In the genomic region with DNA sequence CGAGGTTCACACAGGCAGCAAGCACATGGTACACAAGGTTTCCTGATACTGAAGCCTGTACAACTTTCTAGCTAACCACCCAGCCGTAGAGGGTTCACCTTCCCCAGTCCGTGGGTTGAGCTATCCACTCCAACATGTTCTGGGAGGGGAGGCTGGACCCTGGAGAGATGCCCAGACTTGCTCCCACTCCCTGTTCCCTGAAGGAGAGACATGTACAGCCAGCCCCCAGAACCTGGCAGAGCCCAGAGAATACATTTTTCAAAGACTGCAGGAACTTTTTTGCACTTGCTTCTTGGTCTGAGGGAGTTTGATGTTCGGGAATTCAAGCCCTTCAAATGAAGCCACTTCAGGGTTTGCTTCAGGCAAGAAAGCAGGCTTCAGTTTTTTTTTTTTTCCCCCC, we compare ENCODE assay signal across 13 mouse cellular contexts.
DNase-seq lines count a peak whose midpoint lies in the region; ATAC-seq lines count a peak whose summit lies in the region.
"Had no signal": no experiment of that assay in that cellular context is flagged by ENCODE, and none has a peak within 500 bp of the region (broad histone marks: within the 10 kb centered on the region; RNA-seq: fewer than 3 reads in every experiment).

No protein-coding gene starts in this region.

- WGBS in heart, embryonic 10.5 days = 58% methylated on average over 4 of the region's 4 CpGs
- 85% methylated on average over 4 of the region's 4 CpGs for WGBS in macrophage (ENCODE audit: missing documents)
- WGBS in kidney, embryonic 15.5 days = 73% methylated on average over 4 of the region's 4 CpGs

- no peaks in the 10 kb centered on the region for H3K27me3 ChIP-seq in heart, embryonic 10.5 days (ENCODE audit: insufficient read depth, poor library complexity, severe bottlenecking)
- no peaks in the 10 kb centered on the region for H3K27me3 ChIP-seq in kidney, embryonic 15.5 days

- H3K9me3 ChIP-seq in heart, embryonic 10.5 days = no peaks in the 10 kb centered on the region
- H3K9me3 ChIP-seq in kidney, embryonic 15.5 days (replicated peaks) = no peaks in the 10 kb centered on the region

- H3K4me3 ChIP-seq in heart, embryonic 10.5 days = no peak overlapping the region
- H3K4me3 ChIP-seq in macrophage (ENCODE audit: inconsistent target) = no peak overlapping the region
- H3K4me3 ChIP-seq in kidney, embryonic 15.5 days (replicated peaks) = no peak overlapping the region

- peaks cover 100% of the 10 kb centered on the region for H3K79me2 ChIP-seq in macrophage (ENCODE audit: inconsistent target)

- H3K4me1 ChIP-seq in heart, embryonic 10.5 days = peaks cover 69% of the 10 kb centered on the region
- H3K4me1 ChIP-seq in kidney, embryonic 15.5 days = peaks cover 32% of the 10 kb centered on the region

- no peaks in the 10 kb centered on the region for H3K36me3 ChIP-seq in heart, embryonic 10.5 days
- no peaks in the 10 kb centered on the region; the same call in 1 of the 2 replicates for H3K36me3 ChIP-seq in macrophage (ENCODE audit: inconsistent target)
- no peaks in the 10 kb centered on the region for H3K36me3 ChIP-seq in kidney, embryonic 15.5 days

- peak overlapping the region; percentile 90 for H3K27ac ChIP-seq in heart, embryonic 10.5 days
- 0 out of 2 replicates have a peak overlapping the region, but pooled peaks have one; percentile 63 for H3K27ac ChIP-seq in macrophage
- H3K27ac ChIP-seq in kidney, embryonic 15.5 days = no peak overlapping the region
- H3K27ac ChIP-seq: hindbrain, postnatal 0 days; kidney, postnatal 0 days; liver, embryonic 14.5 days had no signal

- no peak for ATAC-seq in kidney, embryonic 15.5 days (replicated peaks; ENCODE audit: low FRiP score)
- ATAC-seq: hindbrain, postnatal 0 days had no signal

- no peak overlapping the region for H3K9ac ChIP-seq in kidney, embryonic 15.5 days
- H3K9ac ChIP-seq: liver, embryonic 14.5 days had no signal

- no peak overlapping the region for H3K4me2 ChIP-seq in kidney, embryonic 15.5 days

- intact Hi-C loops in heart, postnatal 36 days (cut with DNase I) = loop anchor here (2.0 kb wide), 1 partner anchor 36 kb away; no protein-coding TSS in a partner anchor

- DNase-seq in heart, embryonic 10.5 days (ENCODE audit: low spot score) = no peak
- no peak for DNase-seq in heart, postnatal 36 days
- DNase-seq in Muller cell, postnatal 12 days (ENCODE audit: inconsistent ontology term) = peak; percentile 33
- DNase-seq in frontal cortex, adult 2 months (ENCODE audit: extremely low spot score in 1 of 2, low spot score in 1 of 2) = peak; percentile 69 to 78
- DNase-seq in spleen, postnatal 10 days (ENCODE audit: low spot score in 2 of 2) = no peak
- no peak for DNase-seq in thymus, postnatal 0 days (ENCODE audit: low spot score)
- DNase-seq: adrenal gland, adult 2 months; thymus, postnatal 4 days had no signal

Comparison
In these comparisons a context has a peak if more than half of its experiments do, and no peak if none do; other contexts are left out.
1. DNase-seq: peak in Muller cell, postnatal 12 days (single experiment) and frontal cortex, adult 2 months (2 of 2); none in heart, embryonic 10.5 days (single experiment), heart, postnatal 36 days (0 of 2), spleen, postnatal 10 days (0 of 2) and thymus, postnatal 0 days (single experiment).